Mouse (Mus musculus) brain, embryonic 18.5 days (tissue): ENCODE measurements around the gene Slit1.

Experiments
- DNase-seq: peaks from one replicate; pipeline ENCODE4 v3.0.0-alpha.2; 2012; ENCODE audit warnings: low read depth, low spot score

Slit1 gene

GRCm38 (mm10) chr19:41656671-41657070 lies 86.8 kb downstream of the Slit1 start:
- DNase-seq = no peak

GRCm38 (mm10) chr19:41655970-41656369 lies 87.5 kb downstream of the Slit1 start:
- DNase-seq = no peak

- no peak for DNase-seq
Observed at GRCm38 (mm10) chr19:41655089-41655783, 88.2 kb downstream of the Slit1 start.

GRCm38 (mm10) chr19:41651967-41652366 lies 91.5 kb downstream of the Slit1 start:
- DNase-seq = no peak

- no peak for DNase-seq
Observed at GRCm38 (mm10) chr19:41649394-41649793, 94.1 kb downstream of the Slit1 start.

- no peak for DNase-seq
Observed at GRCm38 (mm10) chr19:41646947-41647631, 96.4 kb downstream of the Slit1 start.

GRCm38 (mm10) chr19:41643010-41643409 lies 100.5 kb downstream of the Slit1 start:
- no peak for DNase-seq

GRCm38 (mm10) chr19:41634999-41635398 lies 108.5 kb downstream of the Slit1 start:
- DNase-seq = no peak

GRCm38 (mm10) chr19:41634099-41634498 lies 109.4 kb downstream of the Slit1 start:
- no peak for DNase-seq

- DNase-seq = no peak
Observed at GRCm38 (mm10) chr19:41629532-41629931, 113.9 kb downstream of the Slit1 start.

- no peak for DNase-seq
Observed at GRCm38 (mm10) chr19:41628970-41629369, 114.5 kb downstream of the Slit1 start.

GRCm38 (mm10) chr19:41620366-41621092 lies 122.9 kb downstream of the Slit1 start:
- DNase-seq = no peak

- DNase-seq = no peak
Observed at GRCm38 (mm10) chr19:41618771-41619385, 124.6 kb downstream of the Slit1 start.

- no peak for DNase-seq
Observed at GRCm38 (mm10) chr19:41618153-41618657, 125.3 kb downstream of the Slit1 start.

GRCm38 (mm10) chr19:41617102-41617501 lies 126.4 kb downstream of the Slit1 start:
- no peak for DNase-seq

GRCm38 (mm10) chr19:41616274-41616673 lies 127.2 kb downstream of the Slit1 start:
- DNase-seq = no peak

GRCm38 (mm10) chr19:41615606-41616224 lies 127.8 kb downstream of the Slit1 start:
- no peak for DNase-seq

- no peak for DNase-seq
Observed at GRCm38 (mm10) chr19:41613325-41614087, 130.0 kb downstream of the Slit1 start.

- no peak for DNase-seq
Observed at GRCm38 (mm10) chr19:41611683-41612082, 131.8 kb downstream of the Slit1 start.

- no peak for DNase-seq
Observed at GRCm38 (mm10) chr19:41606208-41606987, 137.1 kb downstream of the Slit1 start.
